In the genomic region with DNA sequence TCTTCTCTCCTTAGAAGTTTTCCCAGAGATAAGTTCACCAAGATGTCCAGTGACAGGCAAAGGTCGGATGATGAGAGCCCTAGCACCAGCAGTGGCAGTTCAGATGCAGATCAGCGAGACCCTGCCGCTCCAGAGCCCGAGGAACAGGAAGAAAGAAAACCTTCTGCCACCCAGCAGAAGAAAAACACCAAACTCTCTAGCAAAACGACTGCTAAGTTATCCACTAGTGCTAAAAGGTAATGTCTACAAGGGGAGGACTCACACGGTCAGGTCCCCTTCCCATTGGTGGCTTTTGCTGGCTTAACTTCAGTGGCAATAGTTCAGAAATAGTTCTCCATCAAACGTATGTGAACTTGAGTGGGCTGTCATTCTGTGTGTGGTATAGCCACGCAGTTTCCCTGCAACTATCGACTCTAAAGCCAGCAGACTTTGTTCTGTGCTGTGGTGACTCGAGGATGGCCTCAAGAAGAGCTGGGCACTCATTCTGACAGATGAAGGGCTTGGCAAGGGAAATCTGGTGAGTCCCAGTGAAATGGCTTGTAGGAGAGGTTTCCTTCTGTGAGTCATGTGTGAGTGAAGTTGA, we compare ENCODE assay signal across 8 mouse cellular contexts. TPM values are rescaled to one million over a fixed set of nuclear protein-coding genes. Genes with fewer than 3 reads are reported as not detected.
DNase-seq lines count a peak whose midpoint lies in the region; ATAC-seq and TF ChIP-seq lines count a peak whose summit lies in the region.

No protein-coding gene starts in this region.

- H3K4me2 ChIP-seq in kidney, embryonic 14.5 days (replicated peaks; ENCODE audit: low read depth, low read length): peak overlapping the region; percentile 58
- H3K4me2 ChIP-seq in embryonic facial prominence, embryonic 15.5 days (replicated peaks): peak overlapping the region; percentile 64
- H3K4me2 ChIP-seq in hindbrain, postnatal 0 days (ENCODE audit: low read depth, low read length): peak overlapping the region; percentile 86
- H3K4me2 ChIP-seq in midbrain, embryonic 13.5 days (replicated peaks): peak overlapping the region; percentile 84

- peaks cover 8% of the 10 kb centered on the region; the same call in 1 of the 2 replicates for H3K36me3 ChIP-seq in kidney, embryonic 14.5 days (ENCODE audit: control insufficient read depth, insufficient read depth, low read length)
- H3K36me3 ChIP-seq in embryonic facial prominence, embryonic 15.5 days: no peaks in the 10 kb centered on the region
- H3K36me3 ChIP-seq in hindbrain, postnatal 0 days (ENCODE audit: insufficient read depth, low read length): no peaks in the 10 kb centered on the region
- no peaks in the 10 kb centered on the region for H3K36me3 ChIP-seq in midbrain, embryonic 13.5 days

- no peak for DNase-seq in kidney, postnatal 36 days
- DNase-seq in NIH3T3 (ENCODE audit: low read depth): peak; percentile 19
- peak; percentile 24 for DNase-seq in hindbrain, postnatal 0 days (ENCODE audit: low spot score)
- peak; percentile 50 for DNase-seq in thymus, postnatal 25 days

- TF ChIP-seq CTCF in hindbrain, postnatal 0 days (IDR thresholded peaks at IDR 0.05; ENCODE audit: low read depth): no peak

- peaks cover 32% of the 10 kb centered on the region for H3K4me1 ChIP-seq in kidney, embryonic 14.5 days (ENCODE audit: control insufficient read depth, insufficient read depth, low read length)
- H3K4me1 ChIP-seq in embryonic facial prominence, embryonic 15.5 days: peaks cover 33% of the 10 kb centered on the region
- peaks cover 9% of the 10 kb centered on the region; the same call in 1 of the 2 replicates for H3K4me1 ChIP-seq in hindbrain, postnatal 0 days (ENCODE audit: insufficient read depth, low read length)
- H3K4me1 ChIP-seq in midbrain, embryonic 13.5 days (replicated peaks): peaks cover 38% of the 10 kb centered on the region

- H3K27ac ChIP-seq in kidney, embryonic 14.5 days (ENCODE audit: low read depth, low read length): no peak overlapping the region
- peak overlapping the region; percentile 58 for H3K27ac ChIP-seq in embryonic facial prominence, embryonic 15.5 days (replicated peaks)
- peak overlapping the region; percentile 96 for H3K27ac ChIP-seq in hindbrain, postnatal 0 days
- peak overlapping the region; percentile 99 for H3K27ac ChIP-seq in midbrain, embryonic 13.5 days

- WGBS in kidney, embryonic 14.5 days: 11% methylated on average over 10 of the region's 10 CpGs
- 10% methylated on average over 10 of the region's 10 CpGs for WGBS in embryonic facial prominence, embryonic 15.5 days
- 2% methylated on average over 10 of the region's 10 CpGs for WGBS in hindbrain, postnatal 0 days
- WGBS in midbrain, embryonic 13.5 days: 5% methylated on average over 10 of the region's 10 CpGs

- peak overlapping the region; percentile 72 for H3K4me3 ChIP-seq in kidney, embryonic 14.5 days (ENCODE audit: low read length)
- H3K4me3 ChIP-seq in embryonic facial prominence, embryonic 15.5 days (replicated peaks): peak overlapping the region; percentile 75
- H3K4me3 ChIP-seq in hindbrain, postnatal 0 days (ENCODE audit: low read length): peak overlapping the region; percentile 91
- H3K4me3 ChIP-seq in midbrain, embryonic 13.5 days (replicated peaks): peak overlapping the region; percentile 80

- no peak for ATAC-seq in kidney, embryonic 14.5 days (ENCODE audit: low FRiP score, low TSS enrichment)
- no peak for ATAC-seq in embryonic facial prominence, embryonic 15.5 days (ENCODE audit: insufficient number of reproducible peaks, low FRiP score, low TSS enrichment, low read depth)
- no peak for ATAC-seq in hindbrain, postnatal 0 days
- no peak for ATAC-seq in midbrain, embryonic 13.5 days
- no peak for ATAC-seq in megakaryocyte progenitor cell, adult 5-6 weeks (replicated peaks; ENCODE audit: poor library complexity)

- no peaks in the 10 kb centered on the region for H3K9me3 ChIP-seq in kidney, embryonic 14.5 days (ENCODE audit: control insufficient read depth, low read length)
- no peaks in the 10 kb centered on the region for H3K9me3 ChIP-seq in embryonic facial prominence, embryonic 15.5 days (replicated peaks)
- H3K9me3 ChIP-seq in hindbrain, postnatal 0 days (ENCODE audit: low read length): no peaks in the 10 kb centered on the region
- H3K9me3 ChIP-seq in midbrain, embryonic 13.5 days: no peaks in the 10 kb centered on the region

- H3K9ac ChIP-seq in kidney, embryonic 14.5 days (ENCODE audit: low read depth, low read length): peak overlapping the region; percentile 99; the same call in 1 of the 2 replicates
- peak overlapping the region; percentile 84; the same call in 1 of the 2 replicates for H3K9ac ChIP-seq in embryonic facial prominence, embryonic 15.5 days
- H3K9ac ChIP-seq in hindbrain, postnatal 0 days (replicated peaks; ENCODE audit: low read length): peak overlapping the region; percentile 98
- H3K9ac ChIP-seq in midbrain, embryonic 13.5 days (replicated peaks): peak overlapping the region; percentile 98

- H3K27me3 ChIP-seq in kidney, embryonic 14.5 days (ENCODE audit: control insufficient read depth, insufficient read depth, low read length): no peaks in the 10 kb centered on the region
- no peaks in the 10 kb centered on the region for H3K27me3 ChIP-seq in embryonic facial prominence, embryonic 15.5 days
- H3K27me3 ChIP-seq in hindbrain, postnatal 0 days (ENCODE audit: insufficient read depth, low read length): no peaks in the 10 kb centered on the region
- H3K27me3 ChIP-seq in midbrain, embryonic 13.5 days: no peaks in the 10 kb centered on the region

RNA-seq across cellular contexts. Expression of gene Ube2e3, which starts 2.6 kb away (rescaled TPM):
- polyA plus RNA-seq in kidney, embryonic 14.5 days (2014; fragmentation: Nextera tagmentation; extraction: Ambion mirVana): 188 and 203 TPM in 2 replicates
- polyA plus RNA-seq in embryonic facial prominence, embryonic 15.5 days (2015; fragmentation: Nextera tagmentation; extraction: Ambion mirVana): 137 and 139 TPM in 2 replicates
- total RNA-seq in hindbrain, postnatal 0 days (2014; rRNA removed): 203 and 227 TPM in 2 replicates
- 231 and 237 TPM in 2 replicates for polyA plus RNA-seq in hindbrain, postnatal 0 days (2015; fragmentation: Nextera tagmentation; extraction: Ambion mirVana)
- polyA plus RNA-seq in midbrain, embryonic 13.5 days (2015; fragmentation: Nextera tagmentation; extraction: Ambion mirVana): 299 and 325 TPM in 2 replicates
- total RNA-seq in megakaryocyte progenitor cell, adult 5-6 weeks (2015): 69.7 and 75.2 TPM in 2 replicates
- 33.9 and 36.8 TPM in 2 replicates for total RNA-seq in megakaryocyte progenitor cell, adult 5-6 weeks (2017)

Comparison
In these comparisons a context has a peak if more than half of its experiments do, and no peak if none do; other contexts are left out.
1. DNase-seq: peak in NIH3T3 (single experiment), hindbrain, postnatal 0 days (single experiment) and thymus, postnatal 25 days (single experiment); none in kidney, postnatal 36 days (0 of 2).
2. Peak in every context shown above with its lines, with median percentiles within 50 percentile points of each other: H3K4me2 ChIP-seq, H3K4me3 ChIP-seq and H3K9ac ChIP-seq.